Mouse (Mus musculus) liver, postnatal 0 days (tissue): ENCODE data around the gene Ccdc190. TPM values are rescaled to one million over a fixed set of nuclear protein-coding genes. Genes with fewer than 3 reads are reported as not detected.
A peak's percentile ranks its signal among the peaks of the same experiment; 100 is the strongest.

Experiments
- ATAC-seq: fragments of 200-750 bp; cut with Nextera tagmentation; 2 replicates; pipeline ENCODE4 v1.8.0; 2017; ENCODE audit warnings: mild to moderate bottlenecking, moderate library complexity
- DNase-seq: peaks from one replicate; pipeline ENCODE4 v3.0.0-alpha.2; 2016
- H3K27ac ChIP-seq: fragments of 300-500 bp; sonication (generic); 2 replicates; pipeline ENCODE4 v1.5.1; 2014; ENCODE audit warnings: antibody characterized with exemption, moderate library complexity, mild to moderate bottlenecking, low read depth
- H3K27me3 ChIP-seq: fragments of 300-500 bp; sonication (generic); 2 replicates; pipeline ENCODE4 v1.6.1; 2014; ENCODE audit warnings: low read length, control low read depth, mixed read lengths; ENCODE audit not compliant: insufficient read depth
- H3K36me3 ChIP-seq: fragments of 300-500 bp; sonication (generic); replicated peaks from 2 replicates; pipeline ENCODE4 v1.6.1; 2014; ENCODE audit warnings: mild to moderate bottlenecking, control low read depth, low read length, moderate library complexity, mixed read lengths; ENCODE audit not compliant: insufficient read depth
- H3K4me1 ChIP-seq: fragments of 300-500 bp; sonication (generic); 2 replicates; pipeline ENCODE4 v1.6.1; 2014; ENCODE audit warnings: antibody characterized with exemption, mild to moderate bottlenecking, control low read depth; ENCODE audit not compliant: insufficient read depth
- H3K4me2 ChIP-seq: fragments of 300-500 bp; sonication (generic); 2 replicates; pipeline ENCODE4 v1.6.1; 2014; ENCODE audit warnings: low read depth, mild to moderate bottlenecking, low read length, moderate library complexity, mixed read lengths
- H3K4me3 ChIP-seq: fragments of 300-500 bp; sonication (generic); 2 replicates; pipeline ENCODE4 v1.5.1; 2014; ENCODE audit warnings: low read depth, low read length
- H3K9ac ChIP-seq: fragments of 300-500 bp; sonication (generic); replicated peaks from 2 replicates; pipeline ENCODE4 v1.6.1; 2014; ENCODE audit warnings: mild to moderate bottlenecking, moderate library complexity
- H3K9me3 ChIP-seq: fragments of 300-500 bp; sonication (generic); 2 replicates; pipeline ENCODE4 v1.6.1; 2016; ENCODE audit warnings: mild to moderate bottlenecking, control low read depth, low read length, mixed read lengths
- CTCF ChIP-seq: sonication (generic); IDR thresholded peaks from 2 replicates; pipeline ENCODE4 v1.5.1; 2016; ENCODE audit warnings: antibody characterized with exemption, low read depth
- EP300 ChIP-seq: IDR thresholded peaks from 2 replicates; pipeline ENCODE4 v1.6.1; 2016; ENCODE audit warnings: antibody characterized with exemption, low read depth, mild to moderate bottlenecking
- WGBS: fragments of 180-500 bp; shearing (Covaris S2); extraction: QIAGEN DNeasy Blood & Tissue Kit; methylation state at CpG from one replicate; pipeline ENCODE4 v1.1.7; 2014; ENCODE audit not compliant: insufficient replicate concordance; 5-methylcytosine and 5-hydroxymethylcytosine counted together
- polyA plus RNA-seq: library from polyadenylated mRNA; unstranded; fragments of >200 nt; fragmentation: Nextera tagmentation; extraction: Ambion mirVana; gene quantifications from 2 replicates; pipeline ENCODE4 v1.2.1, GENCODE M21; 2015

Ccdc190 gene
- polyA plus RNA-seq, 1 experiment from 2014 or later = not detected

DNA sequence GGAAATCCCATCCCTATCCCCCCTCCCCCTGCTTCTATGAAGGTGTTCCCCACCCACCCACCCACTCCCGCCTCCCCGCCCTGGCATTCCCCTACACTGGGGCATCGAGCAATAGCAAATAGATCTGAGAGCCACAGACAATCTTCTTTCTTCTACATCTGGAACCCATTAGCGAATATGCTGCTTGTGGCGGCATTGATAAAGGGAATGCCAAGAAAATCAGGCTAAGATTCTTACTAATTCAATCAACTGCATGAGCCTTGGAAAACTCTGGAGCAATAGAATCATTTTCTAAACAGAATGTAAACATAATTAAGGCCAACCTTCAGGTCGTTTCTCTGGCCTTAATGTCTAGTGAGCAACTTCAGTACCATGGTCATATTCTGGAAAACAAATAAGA is 16.9 kb upstream of the Ccdc190 start:
- Histone ChIP-seq H3K9me3 (no peaks in the 10 kb centered on the region; the same call in 1 of the 2 replicates), H3K27ac (no peak overlapping the region), H3K4me3 (no peak overlapping the region), H3K27me3 (no peaks in the 10 kb centered on the region), H3K9ac (no peak overlapping the region), H3K4me1 (no peaks in the 10 kb centered on the region), H3K4me2 (no peak overlapping the region), H3K36me3 (no peaks in the 10 kb centered on the region)
- ATAC-seq (no peak), DNase-seq (no peak)
- TF ChIP-seq CTCF (no peak), EP300 (no peak)
- WGBS = 63% methylated on average over 6 of the region's 6 CpGs

DNA sequence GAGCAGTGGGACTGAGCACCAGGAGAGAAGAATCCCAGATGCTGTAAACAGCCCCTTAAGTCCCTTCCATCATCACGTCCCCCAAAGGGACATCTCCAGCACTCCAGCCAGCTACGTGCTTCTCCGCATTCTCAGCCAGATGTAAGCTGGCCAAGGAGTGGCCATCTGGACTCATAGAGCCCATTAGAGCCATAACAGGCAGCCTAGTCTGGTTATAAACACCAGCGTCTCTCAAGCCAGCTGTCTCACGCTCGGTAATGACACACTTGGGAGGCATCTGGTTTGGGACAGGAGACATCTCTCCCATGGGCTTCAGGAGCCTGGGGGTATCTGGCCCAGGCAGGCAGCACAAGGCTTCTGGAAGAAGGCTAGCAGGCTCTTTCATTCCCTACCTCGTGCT is 11.8 kb upstream of the Ccdc190 start:
- 61% methylated on average over 7 of the region's 7 CpGs for WGBS
- Histone ChIP-seq H3K27ac (no peak overlapping the region), H3K9me3 (no peaks in the 10 kb centered on the region), H3K4me1 (0 out of 2 replicates have a peak, but pooled peaks cover 3% of the 10 kb centered on the region), H3K9ac (no peak overlapping the region), H3K36me3 (no peaks in the 10 kb centered on the region), H3K4me3 (no peak overlapping the region), H3K4me2 (no peak overlapping the region), H3K27me3 (no peaks in the 10 kb centered on the region)
- DNase-seq (no peak), ATAC-seq (no peak)
- no peak for TF ChIP-seq EP300
- no peak for TF ChIP-seq CTCF

DNA sequence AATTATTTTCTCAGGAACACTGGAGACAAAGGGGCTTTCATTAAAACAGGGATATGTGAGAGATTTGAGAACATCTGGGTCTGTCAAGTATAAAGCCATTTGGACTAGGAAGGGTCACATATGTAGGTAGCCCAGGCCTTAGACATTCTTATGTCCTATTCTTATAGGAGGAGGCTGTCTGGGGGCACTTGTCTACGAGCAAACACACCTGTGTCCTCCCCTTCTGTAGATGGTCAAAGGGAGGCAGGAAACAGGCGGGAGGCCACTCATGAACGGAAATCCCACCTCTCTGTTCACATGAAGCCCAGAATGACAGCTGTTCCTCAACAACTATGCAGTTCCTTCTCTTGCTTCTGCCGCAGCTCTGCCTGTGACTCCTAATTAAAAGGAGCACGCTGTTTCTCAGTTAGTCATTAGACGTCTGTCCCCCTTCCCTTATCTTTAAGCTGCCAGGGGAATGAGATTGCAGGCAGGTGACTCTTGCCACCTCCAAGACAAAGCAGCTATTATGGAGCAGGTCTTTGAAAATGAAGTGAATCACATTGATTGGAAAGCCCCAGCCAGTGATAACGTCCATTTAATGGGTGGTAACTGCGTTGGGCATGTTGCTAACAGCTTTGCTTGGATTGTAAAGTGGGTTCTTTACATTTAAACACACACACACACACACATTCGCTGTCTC is 11.2 kb upstream of the Ccdc190 start:
- Histone ChIP-seq H3K9ac (no peak overlapping the region), H3K27me3 (no peaks in the 10 kb centered on the region), H3K4me3 (no peak overlapping the region), H3K4me2 (no peak overlapping the region), H3K27ac (no peak overlapping the region), H3K36me3 (no peaks in the 10 kb centered on the region), H3K9me3 (no peaks in the 10 kb centered on the region), H3K4me1 (0 out of 2 replicates have a peak, but pooled peaks cover 3% of the 10 kb centered on the region)
- DNase-seq (no peak), ATAC-seq (no peak)
- WGBS = 45% methylated on average over 9 of the region's 9 CpGs
- TF ChIP-seq CTCF = no peak
- TF ChIP-seq EP300 = no peak

DNA sequence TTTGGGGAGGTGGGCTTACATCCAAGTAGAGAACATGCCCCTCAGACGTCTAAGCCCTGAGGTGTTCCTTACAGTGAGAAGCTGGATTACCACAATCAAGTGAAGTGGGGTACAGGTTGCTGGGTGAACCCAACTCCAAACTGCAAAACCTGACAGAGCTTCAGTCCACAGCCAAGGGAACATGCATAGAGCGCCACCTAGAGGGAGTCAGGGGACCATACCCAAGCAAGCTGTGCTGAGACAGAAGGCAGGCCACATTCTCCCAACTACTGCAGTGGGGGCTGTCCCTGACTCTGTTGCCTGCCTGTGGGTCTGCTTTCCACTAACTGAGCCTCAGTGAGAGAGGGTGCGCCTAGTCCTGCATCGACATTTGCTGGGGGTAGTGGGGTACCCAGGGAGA is 10.4 kb upstream of the Ccdc190 start:
- Histone ChIP-seq H3K27me3 (no peaks in the 10 kb centered on the region), H3K9ac (no peak overlapping the region), H3K36me3 (no peaks in the 10 kb centered on the region), H3K27ac (no peak overlapping the region), H3K4me3 (no peak overlapping the region), H3K4me2 (no peak overlapping the region), H3K9me3 (no peaks in the 10 kb centered on the region), H3K4me1 (0 out of 2 replicates have a peak, but pooled peaks cover 3% of the 10 kb centered on the region)
- DNase-seq = peak; percentile 23
- ATAC-seq = no peak
- TF ChIP-seq CTCF = peak; percentile 67
- no peak for TF ChIP-seq EP300
- WGBS = 34% methylated on average over 4 of the region's 4 CpGs

DNA sequence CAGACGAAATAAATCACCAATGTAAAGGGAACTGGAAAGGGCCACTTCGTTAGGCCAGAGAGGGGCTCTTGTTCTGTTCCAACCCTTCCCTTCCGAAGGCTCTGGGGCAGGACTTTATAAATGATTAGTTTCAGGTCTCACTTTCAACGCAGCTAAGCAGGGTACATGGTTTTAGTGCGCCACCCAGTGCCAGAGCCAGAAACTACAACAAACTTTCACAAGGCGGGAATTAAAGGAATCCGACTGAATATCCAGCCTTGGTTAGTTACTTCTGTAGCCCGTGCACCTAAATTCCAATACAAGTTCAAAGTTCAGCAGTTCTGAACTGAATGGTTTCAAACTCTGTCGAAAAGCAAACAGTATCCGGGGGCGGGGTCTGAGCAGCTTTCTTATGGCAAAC is 9.2 kb upstream of the Ccdc190 start:
- H3K36me3 ChIP-seq = no peaks in the 10 kb centered on the region
- DNase-seq = peak; percentile 78
- no peaks in the 10 kb centered on the region for H3K27me3 ChIP-seq
- 0 out of 2 replicates have a peak overlapping the region, but pooled peaks have one; percentile 7 for H3K4me2 ChIP-seq
- peak; percentile 68 for ATAC-seq
- H3K4me1 ChIP-seq = 0 out of 2 replicates have a peak, but pooled peaks cover 3% of the 10 kb centered on the region
- no peak overlapping the region for H3K4me3 ChIP-seq
- WGBS = 6% methylated on average over 11 of the region's 11 CpGs
- no peak overlapping the region for H3K9ac ChIP-seq
- H3K27ac ChIP-seq = no peak overlapping the region
- TF ChIP-seq CTCF = peak; percentile 83
- TF ChIP-seq EP300 = no peak
- no peaks in the 10 kb centered on the region for H3K9me3 ChIP-seq

DNA sequence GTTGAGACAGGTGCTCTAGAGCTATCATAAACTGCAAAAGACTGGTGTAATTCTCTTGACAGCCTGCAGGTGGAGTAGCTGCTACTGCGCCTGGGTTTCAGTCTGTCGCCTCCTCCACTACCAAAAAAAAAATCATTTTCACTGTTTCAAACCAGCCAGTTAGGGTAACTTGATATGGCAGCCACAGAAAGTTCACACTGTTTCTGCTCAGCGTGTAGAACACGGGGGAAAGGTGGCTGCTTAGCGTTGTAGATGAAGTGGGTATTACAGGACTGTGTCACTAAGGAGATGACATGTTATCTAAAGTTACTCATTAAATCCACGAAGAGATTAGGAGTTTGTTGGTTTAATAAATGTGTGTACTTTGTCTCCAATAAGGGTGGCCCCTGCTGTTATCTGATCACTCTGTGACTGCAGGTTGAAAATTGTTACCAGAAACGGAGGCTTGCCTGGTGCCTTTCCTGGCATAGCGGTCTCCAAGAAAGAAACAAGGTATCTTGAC is 6.7 kb upstream of the Ccdc190 start:
- H3K27me3 ChIP-seq = no peaks in the 10 kb centered on the region
- H3K27ac ChIP-seq = no peak overlapping the region
- no peaks in the 10 kb centered on the region for H3K36me3 ChIP-seq
- DNase-seq (peak; percentile 23), ATAC-seq (no peak)
- no peaks in the 10 kb centered on the region for H3K9me3 ChIP-seq
- no peak overlapping the region for H3K9ac ChIP-seq
- H3K4me2 ChIP-seq = peak overlapping the region; percentile 27
- WGBS = 34% methylated on average over 8 of the region's 8 CpGs
- H3K4me3 ChIP-seq = no peak overlapping the region
- no peak for TF ChIP-seq EP300
- TF ChIP-seq CTCF = peak; percentile 75
- 0 out of 2 replicates have a peak, but pooled peaks cover 3% of the 10 kb centered on the region for H3K4me1 ChIP-seq
